Mouse (Mus musculus): Measurements from ENCODE around the gene Usp19. TPM values are rescaled to one million over a fixed set of nuclear protein-coding genes. Genes with fewer than 3 reads are reported as not detected.

Usp19 gene
- 100 to 1,000 TPM; 139 to 142 TPM for total RNA-seq (2021)
- long read RNA-seq, experiment 1, full-length matches to known transcripts = 49 of 123 reads
- long read RNA-seq, experiment 1, partial matches to known transcripts = 33 of 123 reads
- long read RNA-seq, experiment 1, other reads (novel, unspliced or antisense) = 41 of 123 reads
- long read RNA-seq, experiment 2, full-length matches to known transcripts = 34 of 67 reads
- long read RNA-seq, experiment 2, partial matches to known transcripts = 20 of 67 reads
- long read RNA-seq, experiment 2, other reads (novel, unspliced or antisense) = 13 of 67 reads

DNA sequence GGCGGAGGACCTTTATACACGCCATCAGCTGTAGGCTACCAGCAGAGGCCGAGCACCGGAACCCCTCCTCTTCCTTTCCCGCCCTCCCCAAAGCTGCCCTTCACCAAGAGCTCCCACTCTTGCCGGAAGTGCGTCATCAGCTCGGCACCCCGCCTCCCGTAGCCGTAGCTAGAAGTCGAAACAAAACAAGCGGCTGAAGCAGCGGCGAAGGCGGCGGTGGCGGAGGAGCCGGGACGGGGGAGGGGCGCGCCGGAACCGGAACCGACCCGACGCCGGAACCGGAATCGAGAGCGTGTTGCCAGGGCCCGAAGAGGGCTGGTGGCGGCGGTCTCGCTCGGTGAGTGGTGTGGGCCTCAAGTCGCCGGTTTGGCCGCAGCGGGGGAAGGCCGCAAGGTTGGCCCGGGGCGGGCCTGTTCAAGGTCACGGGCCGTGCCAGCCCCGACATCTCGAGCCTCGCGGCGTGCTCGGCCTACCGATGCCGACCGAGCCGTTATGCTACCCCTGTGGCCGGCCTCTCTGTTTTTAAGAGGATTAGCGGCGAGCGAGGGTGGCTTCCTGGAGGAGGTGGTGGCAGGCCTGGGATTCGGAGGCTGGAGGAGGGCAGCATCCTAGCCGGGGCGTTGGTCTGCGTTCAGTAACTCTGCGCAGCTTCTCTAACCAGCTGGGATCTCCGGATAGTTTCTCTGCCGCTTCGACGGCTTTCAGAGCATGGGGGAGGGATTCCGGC lies at the start of gene Usp19:
Gene Usp19 (plus strand): TSS at position 44 of the 727 bp plus-strand sequence.
- DNase-seq (ENCODE audit: low spot score in 2 of 2) = peak; percentile 94 to 97

DNA sequence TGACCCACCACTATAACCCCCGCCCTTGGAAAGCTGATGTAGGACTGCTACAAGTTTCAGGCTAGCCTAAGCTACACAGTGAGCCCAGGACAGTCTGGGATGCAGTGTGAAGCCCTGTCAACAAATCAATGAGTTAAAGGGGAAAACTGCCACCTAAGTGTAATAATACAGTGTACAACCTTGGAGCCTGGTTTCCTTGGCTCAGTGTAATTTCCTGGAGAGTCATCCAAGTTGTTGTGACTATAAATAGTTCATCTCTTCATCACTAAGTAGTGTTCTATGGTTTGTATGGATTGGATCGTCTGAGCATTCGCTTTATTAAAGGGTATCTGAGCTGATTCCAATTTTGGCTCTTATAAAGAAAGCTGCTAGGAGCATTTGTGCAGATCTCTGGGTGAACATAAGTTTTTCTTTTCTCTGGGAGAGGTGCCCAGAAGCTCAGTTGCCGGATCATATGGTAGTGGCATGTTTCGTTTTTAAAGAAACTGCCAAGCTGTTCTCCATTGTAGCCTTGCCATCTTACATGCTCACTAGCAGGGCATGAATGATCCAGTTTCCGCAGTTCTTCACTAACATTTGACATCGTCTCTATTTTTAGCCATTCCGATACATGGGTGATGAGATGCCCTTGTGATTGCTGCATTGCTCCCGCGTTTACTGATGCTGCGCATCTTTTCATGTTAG lies 49.0 kb upstream of the Usp19 start:
- peak; percentile 36 to 49 for DNase-seq (ENCODE audit: low spot score in 2 of 2)

DNA sequence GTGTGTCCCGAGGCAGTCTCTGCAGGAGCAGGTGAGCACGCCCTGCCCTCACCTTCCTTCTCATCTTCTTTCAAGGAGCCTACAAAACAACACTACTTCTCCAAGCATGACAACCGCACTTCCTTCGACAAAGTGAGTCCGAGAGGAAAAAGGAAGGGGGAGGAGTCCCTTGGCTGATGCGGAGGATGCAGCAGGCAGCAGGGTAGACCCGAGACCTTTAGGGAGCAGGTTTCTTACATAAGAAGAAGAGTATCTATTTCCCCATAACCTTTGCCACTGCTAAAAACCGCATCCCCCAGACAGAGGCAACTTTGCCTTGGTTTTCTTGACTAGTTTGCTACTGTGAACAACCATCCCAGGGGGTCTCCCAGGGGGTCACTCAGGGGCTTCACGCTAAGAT lies 45.3 kb upstream of the Usp19 start:
- no peak for DNase-seq (ENCODE audit: low spot score in 2 of 2)

DNA sequence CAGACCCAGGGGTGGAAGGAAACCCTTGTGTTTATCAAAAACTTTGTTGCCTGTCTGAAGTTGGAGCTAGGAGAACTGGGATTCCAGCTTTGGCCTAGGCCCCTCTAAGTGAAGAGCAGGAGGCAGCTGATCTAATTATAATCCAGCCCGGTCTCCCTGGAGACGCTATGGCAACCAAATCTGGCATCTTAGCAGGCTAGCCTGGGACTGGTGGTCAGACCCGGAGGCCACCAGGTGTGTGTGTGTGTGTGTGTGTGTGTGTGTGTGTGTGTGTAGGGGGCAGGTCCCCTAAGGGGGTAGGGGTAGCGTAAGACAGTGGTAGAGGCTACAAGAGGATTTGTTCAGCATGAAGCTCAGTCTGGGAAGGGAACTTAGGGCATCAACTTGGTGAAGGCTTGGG lies 40.5 kb upstream of the Usp19 start:
- DNase-seq (ENCODE audit: low spot score in 2 of 2) = peak; percentile 58 to 63

DNA sequence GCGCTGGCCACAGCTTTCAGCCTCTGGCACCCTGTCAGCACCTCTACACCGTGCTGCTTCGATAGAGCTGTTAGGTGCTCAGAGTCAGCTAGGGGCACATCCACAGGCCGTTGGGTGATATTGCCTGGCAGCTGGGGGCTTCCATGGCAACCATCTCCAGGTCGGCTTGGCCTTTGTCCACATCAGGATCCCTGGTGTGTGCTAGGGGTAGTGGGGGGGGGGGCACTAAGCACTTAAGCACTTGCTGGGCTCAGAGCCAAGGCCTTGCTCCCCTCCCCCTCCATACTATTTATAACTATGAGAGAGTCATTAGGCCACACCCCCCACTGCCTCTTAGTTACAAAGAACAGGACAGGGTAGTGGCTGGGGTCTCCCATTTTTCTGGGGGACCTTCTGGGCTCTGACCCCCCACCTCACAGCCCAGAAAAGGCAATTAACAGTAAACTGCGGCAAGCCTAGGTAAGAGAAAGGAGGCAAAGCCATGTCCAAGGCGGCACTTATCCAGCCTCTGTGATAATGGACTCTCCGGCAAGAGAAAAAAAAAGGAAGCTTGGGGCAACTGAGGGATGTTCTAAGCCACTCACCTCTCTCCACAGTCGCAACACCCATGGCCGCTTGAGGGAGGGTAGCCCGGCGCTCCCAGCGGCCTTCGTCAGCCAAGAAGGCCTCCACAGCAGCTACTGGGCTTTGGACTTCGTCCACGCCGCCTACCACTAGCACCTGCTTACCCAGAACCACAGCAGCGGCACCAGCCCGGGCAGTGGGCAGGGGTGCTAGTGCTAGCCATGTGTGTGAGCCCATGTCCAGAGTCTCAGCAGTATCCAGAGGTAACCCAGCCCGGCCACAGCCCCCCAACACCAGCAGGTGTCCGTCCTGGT lies 39.9 kb upstream of the Usp19 start:
- peak; percentile 60 to 72 for DNase-seq (ENCODE audit: low spot score in 2 of 2)

DNA sequence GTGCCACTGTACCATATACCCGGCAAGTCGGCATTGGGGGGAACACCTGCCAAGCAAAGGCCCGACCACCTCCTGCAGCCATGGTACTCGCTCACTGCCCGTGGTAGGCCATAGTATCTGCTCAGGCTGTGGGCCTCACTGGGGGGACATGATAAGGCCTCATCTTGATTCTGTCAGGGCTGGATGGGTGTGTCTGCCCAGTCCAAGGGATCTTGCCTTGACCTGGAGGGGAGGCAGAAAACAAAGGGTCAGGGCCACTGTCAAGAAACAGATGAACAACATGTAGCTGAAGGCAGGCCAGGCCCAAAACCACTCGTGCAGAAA lies 39.3 kb upstream of the Usp19 start:
- no peak for DNase-seq (ENCODE audit: low spot score in 2 of 2)

DNA sequence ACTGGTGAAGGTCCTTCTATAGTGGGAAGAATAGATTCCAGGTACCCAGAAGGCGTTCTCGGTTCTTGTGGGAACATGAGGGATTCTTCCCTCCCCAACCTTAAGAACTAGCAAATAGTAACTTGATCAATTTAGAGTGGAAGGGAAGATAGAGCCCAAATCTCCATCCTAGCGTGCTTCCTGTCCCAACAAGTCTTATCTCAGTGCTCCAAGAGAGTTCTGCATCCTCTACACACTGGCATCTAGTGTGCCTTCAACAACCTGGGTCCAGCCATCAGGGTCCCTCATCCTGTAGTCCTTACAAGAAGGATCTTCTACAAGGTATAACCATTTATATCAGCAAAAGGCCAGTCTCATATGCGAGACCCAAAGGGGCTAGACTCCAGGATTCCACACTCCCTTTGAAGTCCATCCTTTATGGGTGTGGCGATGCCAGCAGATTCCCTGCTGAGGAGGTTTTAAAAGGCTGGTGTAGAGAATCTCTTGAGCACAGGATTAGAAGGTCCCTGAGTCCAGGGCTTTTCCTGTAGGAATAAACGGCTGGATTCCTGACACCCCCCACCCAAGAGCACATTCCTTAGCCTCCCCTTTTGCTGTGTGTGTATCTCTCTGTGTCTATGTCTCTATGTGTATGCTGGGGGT lies 38.8 kb upstream of the Usp19 start:
- DNase-seq (ENCODE audit: low spot score in 2 of 2) = no peak

DNA sequence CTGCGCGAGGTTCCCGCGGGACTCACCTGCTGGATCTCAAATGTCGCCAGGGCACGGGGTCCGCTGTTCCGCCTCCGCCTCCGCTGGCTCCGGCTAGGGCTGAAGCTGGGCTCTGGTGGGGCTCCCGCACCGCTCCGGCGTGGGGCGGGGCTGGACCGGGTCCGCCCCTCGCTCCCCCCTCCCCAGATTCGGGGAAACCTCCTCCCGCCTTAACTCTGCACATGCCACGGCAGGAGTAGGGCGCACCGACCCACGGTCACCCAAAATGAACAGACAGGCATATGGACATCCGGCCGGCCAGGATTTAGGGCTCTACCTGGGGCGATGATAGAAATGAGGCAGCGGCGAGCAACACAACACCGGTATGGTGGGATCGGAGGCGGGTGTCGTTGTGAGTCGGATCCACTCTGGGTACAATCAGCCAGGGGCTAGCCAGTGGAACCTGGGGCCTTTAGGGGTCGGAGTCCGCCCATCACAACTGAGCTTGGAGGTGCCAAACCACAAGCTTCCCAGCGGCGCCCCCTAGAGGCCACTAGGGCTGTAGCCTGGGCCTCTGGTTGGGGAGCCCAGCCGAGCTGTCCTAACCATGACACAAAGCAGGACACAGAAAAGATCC lies 38.0 kb upstream of the Usp19 start:
- DNase-seq (ENCODE audit: low spot score in 2 of 2) = peak; percentile 86 to 94

DNA sequence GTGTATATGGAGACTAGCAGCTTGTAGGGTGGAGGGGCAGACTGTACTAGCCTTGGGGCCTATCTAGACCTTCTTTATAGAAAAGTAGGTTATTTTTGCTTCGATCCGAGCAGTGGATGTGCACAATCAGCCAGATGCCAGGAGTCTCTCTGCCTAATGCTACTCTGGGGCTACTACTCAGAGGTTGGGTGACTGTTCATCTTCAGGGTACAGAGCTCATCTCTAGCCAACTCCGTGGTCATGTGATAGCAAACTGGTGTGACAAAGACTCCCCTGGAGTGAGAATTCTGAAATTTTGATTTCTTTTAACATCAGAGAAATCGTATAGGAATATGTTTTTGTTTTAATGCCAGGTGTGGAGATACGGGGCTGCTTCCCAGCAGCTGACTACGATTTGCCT lies 37.5 kb upstream of the Usp19 start:
- no peak for DNase-seq (ENCODE audit: low spot score in 2 of 2)

DNA sequence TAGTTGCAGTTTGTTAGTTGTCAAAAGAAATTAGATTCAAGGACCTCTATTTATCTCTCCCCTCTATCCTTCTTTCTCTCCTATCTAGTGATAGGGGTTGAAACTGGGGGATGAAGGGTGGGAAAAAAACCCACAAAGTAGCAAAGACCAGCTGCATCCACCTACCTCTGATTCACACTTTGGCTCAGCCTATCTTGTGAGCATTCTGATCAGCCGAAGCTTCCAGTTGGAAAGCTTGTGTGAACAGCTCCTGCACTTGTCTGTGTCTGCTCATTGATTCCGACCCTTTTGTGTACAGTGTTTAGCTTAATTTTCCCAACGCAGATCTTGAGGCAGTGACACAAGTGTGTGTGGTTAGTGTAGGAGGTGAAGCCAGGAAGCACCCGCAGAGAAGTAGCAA lies 36.9 kb upstream of the Usp19 start:
- DNase-seq (ENCODE audit: low spot score in 2 of 2) = no peak

DNA sequence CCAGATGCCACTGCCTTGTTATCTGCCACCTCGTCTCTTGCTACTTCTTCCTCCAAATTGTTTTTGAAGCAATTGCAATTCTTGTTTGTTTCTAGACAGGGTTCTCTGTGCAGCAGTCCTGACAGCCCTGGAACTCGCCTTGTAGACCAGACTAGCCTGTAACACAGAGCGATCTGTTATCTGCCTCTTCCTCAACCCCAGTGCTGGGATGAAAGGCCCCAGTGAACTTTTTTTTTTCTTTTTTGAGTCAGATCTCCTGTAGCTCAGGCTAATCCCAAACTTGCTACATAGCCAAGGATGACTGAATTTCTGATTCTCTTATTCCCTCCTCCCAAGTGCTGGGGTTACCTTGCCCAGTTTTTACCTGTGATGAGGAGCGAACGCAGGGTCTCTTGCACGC lies 36.0 kb upstream of the Usp19 start:
- no peak for DNase-seq (ENCODE audit: low spot score in 2 of 2)

DNA sequence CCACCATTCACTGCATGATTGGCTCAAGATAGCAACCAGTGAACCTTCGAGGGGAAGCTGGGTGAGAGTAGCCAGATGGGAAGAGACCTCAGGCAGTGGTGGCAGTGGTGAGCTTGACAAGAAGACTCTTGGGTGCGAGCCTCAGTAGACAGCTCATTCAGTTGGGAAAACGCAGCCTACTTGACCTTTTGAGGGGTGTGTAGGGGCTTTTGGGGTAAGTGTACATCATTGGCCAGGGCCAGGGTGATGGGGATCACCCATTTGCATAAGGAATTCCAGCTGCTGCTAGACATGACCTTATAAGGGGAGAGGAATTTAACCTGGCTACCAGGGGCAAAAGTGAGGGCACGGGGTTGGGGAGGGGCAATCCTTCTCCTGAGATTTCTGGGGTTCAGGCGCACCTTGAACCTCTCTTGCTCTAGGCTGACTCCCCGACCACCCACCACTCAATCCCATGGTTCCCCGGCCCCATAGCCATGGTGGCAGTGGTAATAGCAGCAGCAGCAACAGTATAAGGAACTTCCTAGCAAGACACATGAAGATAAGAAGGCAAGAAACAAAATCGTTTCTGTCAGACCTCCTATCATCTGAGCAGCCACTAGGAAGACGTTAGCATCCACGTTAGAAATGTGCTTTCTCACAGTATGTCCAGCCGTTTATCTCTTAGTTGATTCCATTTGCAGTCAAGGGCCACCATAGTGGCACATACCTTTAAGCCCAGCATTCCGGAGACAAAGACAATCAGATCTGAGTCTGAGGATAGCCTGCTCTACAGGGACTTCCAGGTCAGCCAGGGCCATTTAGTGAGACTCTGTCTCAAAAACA lies 34.4 kb upstream of the Usp19 start:
- DNase-seq (ENCODE audit: low spot score in 2 of 2) = no peak

DNA sequence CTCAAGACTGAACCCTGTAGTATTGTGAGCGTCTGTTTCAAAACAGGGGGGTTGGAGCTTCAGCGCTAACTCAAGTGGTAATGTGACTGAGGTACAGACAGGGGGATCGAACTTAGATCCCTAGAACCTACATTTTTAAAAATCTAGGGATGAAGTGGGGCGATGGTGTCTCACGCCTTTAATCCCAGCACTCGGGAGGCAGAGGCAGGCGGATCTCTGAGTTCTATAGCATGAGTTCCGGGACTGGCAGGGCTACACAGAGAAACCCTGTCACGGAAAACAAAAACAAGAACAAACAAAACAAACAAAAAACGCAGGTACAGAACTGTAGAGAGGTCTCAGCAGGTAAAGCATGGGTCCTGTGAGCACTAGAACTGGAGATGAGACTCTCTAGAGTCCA lies 33.4 kb upstream of the Usp19 start:
- no peak for DNase-seq (ENCODE audit: low spot score in 2 of 2)

DNA sequence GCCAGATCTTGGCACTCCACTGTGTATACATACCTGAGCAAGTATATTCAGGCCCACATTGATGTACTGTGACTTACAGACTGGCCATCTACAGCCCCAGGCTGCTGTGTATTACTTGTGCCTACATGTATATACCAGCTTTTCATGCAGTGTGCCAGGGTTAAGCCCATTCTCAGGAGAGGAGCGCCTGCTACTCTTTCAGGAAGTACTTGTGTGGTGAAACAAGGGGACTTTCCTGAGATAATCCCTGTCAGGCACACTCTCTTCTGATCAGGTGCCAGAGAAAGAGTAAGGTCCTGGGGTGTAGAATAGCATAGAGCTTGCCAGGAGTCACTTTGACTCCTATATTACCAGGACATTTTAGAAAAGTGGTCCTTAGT lies 30.5 kb upstream of the Usp19 start:
- DNase-seq (ENCODE audit: low spot score in 2 of 2) = no peak

DNA sequence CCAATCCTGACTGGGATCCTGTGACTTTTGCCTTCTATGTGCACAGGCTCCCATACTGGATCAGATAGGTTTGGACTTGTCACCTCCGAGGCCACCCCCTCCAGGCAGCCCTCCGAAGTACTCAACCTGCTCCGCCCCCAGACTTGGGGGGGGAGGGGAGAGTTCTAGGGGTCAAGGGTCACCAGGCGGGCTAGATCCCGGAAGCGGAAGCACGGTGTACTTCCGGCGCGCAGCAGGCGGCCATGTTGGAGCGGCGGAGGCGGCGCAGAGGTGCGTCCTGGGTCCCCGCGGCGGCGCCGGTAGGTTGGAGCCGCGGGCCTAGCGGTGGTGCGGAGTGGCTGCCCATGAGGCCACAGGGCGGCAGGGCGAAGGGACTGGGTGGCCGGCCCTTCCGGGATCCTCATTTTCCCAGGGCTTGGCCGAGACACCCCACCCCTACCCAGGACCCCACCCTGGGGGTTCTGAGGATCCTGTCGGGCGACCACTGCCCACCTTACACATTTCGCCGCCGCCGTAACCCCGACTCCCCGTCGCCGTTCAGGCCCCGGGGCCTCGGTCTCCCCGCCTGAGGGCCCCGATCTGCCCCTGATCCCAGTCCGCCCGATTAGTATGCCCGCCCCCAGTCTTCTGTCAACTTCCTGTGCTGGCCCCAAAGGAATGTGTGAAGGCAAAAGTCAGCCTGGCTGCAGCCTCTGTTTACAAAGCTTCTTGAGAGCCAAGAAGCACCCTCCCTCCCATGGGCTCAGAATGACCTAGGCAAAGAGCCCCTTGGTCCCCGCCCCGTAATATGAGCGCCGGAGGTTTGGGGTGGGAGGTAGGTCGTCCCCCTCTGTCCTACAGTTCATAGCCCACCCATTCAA lies 29.9 kb upstream of the Usp19 start, which contains the start of gene Ccdc71:
Gene Ccdc71 (plus strand): TSS at position 209 of the 860 bp plus-strand sequence.
- DNase-seq (ENCODE audit: low spot score in 2 of 2) = peak; percentile 84 to 88

DNA sequence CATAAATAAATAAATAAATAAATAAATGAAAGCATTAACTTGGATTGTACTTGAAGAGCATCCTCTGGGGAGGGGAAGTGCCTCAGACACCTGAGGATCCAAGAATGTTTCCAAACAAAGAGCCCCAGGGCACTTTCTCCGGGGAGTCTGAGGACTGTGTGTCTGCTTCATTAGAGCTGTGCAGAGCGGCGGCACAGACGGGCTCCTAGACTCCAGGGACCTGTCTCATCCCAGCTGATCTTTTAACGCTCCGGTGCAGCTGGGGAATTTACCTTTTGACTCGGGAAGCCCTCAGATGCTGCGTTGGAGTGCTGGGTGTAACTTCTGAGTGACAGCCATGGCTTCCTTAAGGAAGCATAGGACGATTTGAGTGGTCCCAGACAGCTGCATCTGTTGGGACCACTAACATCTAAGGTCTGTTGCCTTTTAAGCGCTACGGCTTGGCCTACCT lies 29.2 kb upstream of the Usp19 start, which contains the start of gene Klhdc8b:
Gene Klhdc8b (minus strand): TSS at position 401 of the 451 bp plus-strand sequence.
- DNase-seq (ENCODE audit: low spot score in 2 of 2) = no peak

DNA sequence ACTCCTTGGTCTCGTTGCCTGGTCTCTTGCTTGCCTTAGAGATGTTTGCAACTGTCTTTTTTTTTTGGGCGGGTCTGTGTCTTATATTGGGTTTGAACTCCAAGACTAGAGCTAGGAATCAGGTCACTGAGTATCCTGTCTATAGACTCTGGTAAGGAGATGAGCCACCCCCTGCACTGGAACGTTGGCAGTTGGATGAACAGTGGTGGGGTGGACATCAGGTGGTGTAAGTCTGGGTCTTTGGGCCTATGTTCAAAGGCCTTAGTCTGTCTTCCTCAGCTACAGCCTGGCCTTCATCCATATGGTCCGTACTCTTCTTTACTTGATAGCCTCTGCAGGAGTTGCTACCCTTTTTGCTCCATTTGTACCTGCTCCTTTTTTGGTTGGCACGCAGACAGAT lies 28.7 kb upstream of the Usp19 start:
- DNase-seq (ENCODE audit: low spot score in 2 of 2) = no peak

DNA sequence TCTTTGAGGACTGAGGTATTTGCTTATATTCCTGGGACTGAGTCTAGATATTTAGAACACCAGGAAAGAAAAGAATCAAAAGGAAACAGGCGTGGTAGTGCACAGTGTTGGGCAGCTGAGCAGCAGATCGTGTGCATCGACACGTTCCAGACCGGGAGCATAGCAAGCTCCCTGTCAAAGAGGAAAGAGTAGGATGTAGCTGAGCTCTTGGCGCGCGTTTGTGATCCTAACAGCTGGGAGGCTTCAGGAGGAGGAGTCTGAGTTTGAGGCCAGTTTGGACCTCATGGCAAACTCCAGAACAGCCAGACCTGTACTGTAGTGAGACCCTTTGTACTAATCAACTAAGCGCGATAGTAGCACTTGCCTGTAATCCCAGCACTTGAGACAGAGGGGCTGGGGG lies 28.2 kb upstream of the Usp19 start:
- DNase-seq (ENCODE audit: low spot score in 2 of 2) = no peak

Measured in left cerebral cortex, adult 18-20 months (tissue).